Mouse (Mus musculus) hindbrain, embryonic 11.5 days (tissue): Measurements from ENCODE around the gene Cgnl1. TPM values are rescaled to one million over a fixed set of nuclear protein-coding genes. Genes with fewer than 3 reads are reported as not detected.

Experiments used
- ATAC-seq: fragments of 200-750 bp; cut with Nextera tagmentation; 2 replicates; pipeline ENCODE4 v1.8.0; 2017; ENCODE audit warnings: mild to moderate bottlenecking, moderate TSS enrichment, moderate library complexity; ENCODE audit not compliant: low FRiP score
- DNase-seq: peaks from one replicate; pipeline ENCODE4 v3.0.0-alpha.2; 2015; ENCODE audit warnings: low spot score
- H3K27ac ChIP-seq: fragments of 300-500 bp; sonication (generic); 2 replicates; pipeline ENCODE4 v1.5.1; 2014; ENCODE audit warnings: mild to moderate bottlenecking, low read depth, low read length
- H3K27me3 ChIP-seq: fragments of 300-500 bp; sonication (generic); 2 replicates; pipeline ENCODE4 v1.6.1; 2014; ENCODE audit warnings: mild to moderate bottlenecking, low read length, moderate library complexity, mixed read lengths; ENCODE audit not compliant: control insufficient read depth, insufficient read depth
- H3K36me3 ChIP-seq: fragments of 300-500 bp; sonication (generic); 2 replicates; pipeline ENCODE4 v1.6.1; 2014; ENCODE audit warnings: mild to moderate bottlenecking, low read length, moderate library complexity, mixed read lengths; ENCODE audit not compliant: control insufficient read depth, insufficient read depth
- H3K4me1 ChIP-seq: fragments of 300-500 bp; sonication (generic); replicated peaks from 2 replicates; pipeline ENCODE4 v1.6.1; 2014; ENCODE audit warnings: low read length, mixed read lengths; ENCODE audit not compliant: control insufficient read depth, insufficient read depth
- H3K4me2 ChIP-seq: fragments of 300-500 bp; sonication (generic); replicated peaks from 2 replicates; pipeline ENCODE4 v1.6.1; 2014; ENCODE audit warnings: mild to moderate bottlenecking, low read depth, low read length
- H3K4me3 ChIP-seq: fragments of 300-500 bp; sonication (generic); 2 replicates; pipeline ENCODE4 v1.5.1; 2014; ENCODE audit warnings: low read depth, low read length
- H3K9ac ChIP-seq: fragments of 300-500 bp; sonication (generic); 2 replicates; pipeline ENCODE4 v1.6.1; 2014; ENCODE audit warnings: low read depth, low read length
- H3K9me3 ChIP-seq: fragments of 300-500 bp; sonication (generic); 2 replicates; pipeline ENCODE4 v1.6.1; 2016; ENCODE audit warnings: low read length; ENCODE audit not compliant: control insufficient read depth
- WGBS: fragments of 180-500 bp; shearing (Covaris S2); extraction: QIAGEN DNeasy Blood & Tissue Kit; methylation state at CpG from one replicate; pipeline ENCODE4 v1.1.7; 2014; 5-methylcytosine and 5-hydroxymethylcytosine counted together
- polyA plus RNA-seq: library from polyadenylated mRNA; unstranded; fragments of >200 nt; fragmentation: Nextera tagmentation; extraction: Ambion mirVana; gene quantifications from 2 replicates; pipeline ENCODE4 v1.2.1, GENCODE M21; 2014

Cgnl1 gene
- polyA plus RNA-seq, 1 experiment from 2014 or later, result 6.3 TPM

DNA sequence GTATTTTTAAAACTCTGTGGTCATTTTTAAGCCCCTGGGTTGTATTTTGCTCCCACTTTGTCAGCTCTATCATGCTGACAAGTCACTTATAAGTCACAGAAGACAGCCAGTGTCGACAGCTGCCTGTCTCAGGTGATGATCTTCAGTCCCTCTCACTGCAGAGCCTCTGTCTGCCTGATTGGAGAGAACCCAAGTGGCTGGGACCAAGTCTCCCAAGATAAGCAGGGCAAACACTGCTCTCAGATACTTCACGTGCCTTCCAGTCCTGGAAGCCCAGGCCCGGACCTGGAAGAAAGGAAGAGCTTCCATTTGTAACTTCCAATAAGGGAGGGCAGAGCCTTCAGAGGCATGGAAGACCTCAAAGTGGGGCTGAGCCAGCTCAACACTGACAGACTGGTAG is 49.0 kb downstream of the Cgnl1 start:
- DNase-seq (no peak), ATAC-seq (no peak)
- H3K27ac ChIP-seq, result no peak overlapping the region
- no peaks in the 10 kb centered on the region for H3K4me1 ChIP-seq
- H3K4me3 ChIP-seq, result no peak overlapping the region
- no peak overlapping the region for H3K4me2 ChIP-seq
- H3K9me3 ChIP-seq, result no peaks in the 10 kb centered on the region
- no peak overlapping the region for H3K9ac ChIP-seq
- H3K36me3 ChIP-seq, result no peaks in the 10 kb centered on the region
- 74% methylated on average over 3 of the region's 3 CpGs for WGBS
- no peaks in the 10 kb centered on the region for H3K27me3 ChIP-seq

DNA sequence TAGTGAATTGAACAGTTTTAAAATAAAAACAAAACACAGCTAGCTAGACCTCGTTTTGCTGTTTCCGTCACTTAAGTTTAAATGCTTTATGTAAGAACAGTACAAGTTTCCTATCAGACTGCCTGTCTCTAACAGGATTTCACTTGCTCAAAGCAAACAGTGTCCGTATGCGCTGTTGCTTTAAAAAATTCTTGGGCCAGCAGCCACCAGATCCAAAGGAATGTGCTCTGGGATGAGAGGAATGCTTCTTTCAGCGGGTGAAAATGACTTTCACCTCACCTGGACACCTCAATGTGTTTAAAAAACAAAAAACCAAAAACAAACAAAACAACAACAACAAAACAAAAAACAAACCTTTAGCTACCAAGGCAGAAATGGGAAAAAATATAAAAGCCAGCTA is 54.4 kb downstream of the Cgnl1 start:
- no peak overlapping the region for H3K9ac ChIP-seq
- no peaks in the 10 kb centered on the region for H3K4me1 ChIP-seq
- no peaks in the 10 kb centered on the region for H3K36me3 ChIP-seq
- no peaks in the 10 kb centered on the region for H3K27me3 ChIP-seq
- WGBS, result 70% methylated on average over 5 of the region's 5 CpGs
- DNase-seq (no peak), ATAC-seq (no peak)
- H3K27ac ChIP-seq, result no peak overlapping the region
- no peak overlapping the region for H3K4me3 ChIP-seq
- no peak overlapping the region for H3K4me2 ChIP-seq
- no peaks in the 10 kb centered on the region for H3K9me3 ChIP-seq

DNA sequence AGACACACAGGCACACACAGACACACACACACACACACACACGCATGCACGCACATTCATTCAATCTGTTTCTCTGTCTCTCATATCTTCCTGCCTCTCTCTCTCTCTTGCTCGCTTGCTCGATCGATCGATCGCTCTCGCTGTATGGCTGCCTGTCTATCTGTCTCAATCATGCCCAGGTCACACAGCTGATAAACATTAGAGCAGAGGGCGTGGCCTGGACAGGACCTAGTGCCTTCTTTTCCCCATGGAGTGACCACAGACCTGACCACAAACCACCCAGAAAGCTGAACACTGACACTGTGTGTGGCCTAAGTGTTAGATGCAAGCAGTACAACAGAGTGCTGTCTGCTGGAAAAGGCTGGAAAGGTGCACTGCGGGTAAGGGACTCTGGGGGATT is 60.6 kb downstream of the Cgnl1 start:
- Histone ChIP-seq H3K36me3 (0 out of 2 replicates have a peak, but pooled peaks cover 2% of the 10 kb centered on the region), H3K27ac (no peak overlapping the region), H3K4me1 (no peaks in the 10 kb centered on the region), H3K27me3 (no peaks in the 10 kb centered on the region), H3K4me2 (no peak overlapping the region), H3K4me3 (no peak overlapping the region), H3K9ac (no peak overlapping the region), H3K9me3 (no peaks in the 10 kb centered on the region)
- ATAC-seq, result no peak
- DNase-seq, result no peak
- WGBS, result 85% methylated on average over 10 of the region's 10 CpGs

DNA sequence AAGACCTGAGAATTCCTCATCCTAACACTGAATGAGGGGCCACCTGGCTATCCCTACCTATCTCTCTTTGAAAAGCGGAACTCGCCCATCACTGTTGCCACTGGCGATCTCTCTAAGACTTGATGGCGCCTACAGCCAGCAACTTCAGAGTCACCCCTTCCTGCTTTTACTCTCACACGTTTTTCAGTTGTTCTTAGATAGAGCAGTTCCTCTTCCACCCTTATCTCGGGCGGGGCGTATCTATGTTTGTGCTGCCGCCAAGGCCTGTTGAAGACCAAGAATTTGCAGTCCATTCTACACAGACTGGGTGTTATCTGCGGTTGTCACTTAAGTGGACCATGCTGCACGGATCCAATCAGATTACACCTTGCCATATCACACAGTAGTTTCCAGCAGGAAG is 62.2 kb downstream of the Cgnl1 start:
- 90% methylated on average over 11 of the region's 11 CpGs for WGBS
- no peak for ATAC-seq
- H3K9me3 ChIP-seq, result no peaks in the 10 kb centered on the region

DNA sequence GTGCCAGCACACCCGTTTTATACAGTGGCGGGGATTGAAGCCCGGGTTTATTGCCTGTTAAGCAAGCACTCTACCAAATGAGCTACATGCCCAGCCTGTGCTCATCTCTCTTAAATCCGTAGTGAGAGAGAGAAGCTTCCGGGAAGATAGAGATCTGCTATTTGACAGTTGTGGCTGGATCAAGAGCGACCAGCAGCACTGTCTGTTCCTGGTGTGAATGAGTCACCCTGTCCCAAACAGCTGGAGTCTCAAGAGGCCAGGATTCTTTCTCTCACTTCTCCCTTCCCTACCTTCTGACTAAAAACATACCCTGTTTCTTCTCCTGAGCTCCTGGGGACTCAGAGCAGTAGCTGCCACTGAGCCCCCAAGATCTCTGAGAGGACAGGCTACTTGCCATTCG is 63.4 kb downstream of the Cgnl1 start:
- H3K4me2 ChIP-seq, result no peak overlapping the region
- no peak overlapping the region for H3K27ac ChIP-seq
- no peak overlapping the region for H3K9ac ChIP-seq
- WGBS, result 89% methylated on average over 7 of the region's 7 CpGs
- no peak for ATAC-seq
- no peak overlapping the region for H3K4me3 ChIP-seq
- DNase-seq, result no peak
- 0 out of 2 replicates have a peak, but pooled peaks cover 2% of the 10 kb centered on the region for H3K36me3 ChIP-seq
- H3K27me3 ChIP-seq, result no peaks in the 10 kb centered on the region
- H3K9me3 ChIP-seq, result no peaks in the 10 kb centered on the region
- H3K4me1 ChIP-seq, result no peaks in the 10 kb centered on the region

More for the DNA sequence above, 62.2 kb downstream of the Cgnl1 start:
- Histone ChIP-seq H3K4me2 (no peak overlapping the region), H3K4me3 (no peak overlapping the region), H3K27me3 (no peaks in the 10 kb centered on the region), H3K27ac (no peak overlapping the region), H3K4me1 (no peaks in the 10 kb centered on the region), H3K36me3 (0 out of 2 replicates have a peak, but pooled peaks cover 2% of the 10 kb centered on the region), H3K9ac (no peak overlapping the region)
- no peak for DNase-seq

DNA sequence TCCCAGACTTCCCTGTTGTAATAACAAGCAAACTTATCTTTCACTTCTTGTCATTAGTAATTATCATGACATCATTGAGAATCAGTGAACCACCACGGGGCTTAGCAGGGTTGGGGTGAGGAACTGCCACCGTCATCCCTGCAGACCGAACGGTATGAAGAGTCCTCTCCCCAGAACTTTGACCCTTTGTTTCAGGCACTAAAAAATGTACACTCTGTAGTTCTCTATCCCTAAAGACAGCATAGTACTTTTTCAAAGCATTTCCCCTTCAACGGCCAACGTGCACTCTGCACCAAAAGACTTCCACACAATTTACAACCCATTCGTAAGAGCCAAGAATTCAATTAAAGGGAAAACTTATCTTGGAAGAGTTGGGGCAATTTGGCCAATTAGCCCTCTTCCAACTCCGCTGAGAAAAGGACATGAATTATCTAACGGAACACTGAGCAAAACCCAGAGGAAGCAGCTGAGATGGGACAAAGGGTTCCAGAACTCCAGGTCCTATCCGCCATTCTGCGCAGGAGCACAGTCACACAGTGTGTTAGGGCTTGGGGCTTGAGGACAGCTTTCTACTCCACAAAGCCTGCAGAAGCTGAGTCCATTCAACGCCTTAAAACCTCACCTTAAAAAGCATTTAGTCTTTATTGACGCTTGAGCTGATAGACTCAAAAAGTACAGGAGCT is 66.9 kb downstream of the Cgnl1 start:
- Histone ChIP-seq H3K4me1 (no peaks in the 10 kb centered on the region), H3K36me3 (0 out of 2 replicates have a peak, but pooled peaks cover 2% of the 10 kb centered on the region), H3K9me3 (no peaks in the 10 kb centered on the region), H3K9ac (no peak overlapping the region), H3K27me3 (no peaks in the 10 kb centered on the region), H3K27ac (no peak overlapping the region), H3K4me3 (no peak overlapping the region), H3K4me2 (no peak overlapping the region)
- no peak for DNase-seq
- WGBS, result 93% methylated on average over 13 of the region's 13 CpGs
- ATAC-seq, result no peak

DNA sequence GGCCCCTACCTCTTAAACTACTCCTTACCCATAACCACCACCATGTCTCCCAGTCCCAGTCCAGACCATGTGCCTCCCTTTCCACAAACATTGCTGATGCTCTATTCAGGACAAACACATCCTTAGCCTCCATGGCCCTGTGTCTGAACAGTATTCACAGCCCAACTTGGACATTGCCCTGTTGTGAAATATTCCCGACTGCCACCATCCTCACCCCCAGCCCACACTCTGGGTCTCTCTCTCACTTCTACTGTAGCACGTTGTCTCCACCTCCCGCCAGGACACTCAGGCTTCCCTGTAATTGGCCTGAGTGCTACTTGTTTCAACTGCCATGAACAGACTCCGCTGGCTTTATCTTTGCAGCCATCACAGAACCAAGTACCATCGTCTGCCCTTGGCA is 72.3 kb downstream of the Cgnl1 start:
- H3K27me3 ChIP-seq, result no peaks in the 10 kb centered on the region
- no peak overlapping the region for H3K27ac ChIP-seq
- no peak overlapping the region for H3K9ac ChIP-seq
- no peaks in the 10 kb centered on the region for H3K9me3 ChIP-seq
- H3K36me3 ChIP-seq, result no peaks in the 10 kb centered on the region
- no peak overlapping the region for H3K4me2 ChIP-seq
- no peaks in the 10 kb centered on the region for H3K4me1 ChIP-seq
- ATAC-seq, result no peak
- no peak for DNase-seq
- WGBS, result 94% methylated on average over 5 of the region's 5 CpGs
- no peak overlapping the region for H3K4me3 ChIP-seq

DNA sequence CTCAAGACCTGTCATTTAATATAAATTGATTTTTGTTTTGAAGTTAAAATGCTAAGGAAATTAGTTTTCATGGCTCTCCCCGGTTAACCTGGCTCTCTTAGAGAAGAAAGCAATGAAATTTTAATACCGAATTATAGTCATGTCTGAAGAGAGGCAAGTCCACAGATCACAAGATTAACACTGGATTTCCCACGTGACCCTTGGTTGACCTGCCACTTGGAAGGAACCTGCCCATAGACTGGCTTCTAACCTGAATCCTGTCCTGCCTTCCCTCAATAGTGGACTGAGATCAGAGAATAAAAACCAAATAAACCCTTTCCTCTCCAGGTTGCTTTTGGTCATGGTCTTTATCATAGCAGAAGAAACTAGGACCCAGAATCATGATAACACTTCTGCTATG is 73.3 kb downstream of the Cgnl1 start:
- H3K27ac ChIP-seq, result no peak overlapping the region
- H3K4me3 ChIP-seq, result no peak overlapping the region
- no peaks in the 10 kb centered on the region for H3K4me1 ChIP-seq
- WGBS, result 84% methylated on average over 3 of the region's 3 CpGs
- no peak overlapping the region for H3K4me2 ChIP-seq
- no peak for DNase-seq
- no peaks in the 10 kb centered on the region for H3K27me3 ChIP-seq
- ATAC-seq, result no peak
- no peak overlapping the region for H3K9ac ChIP-seq
- H3K36me3 ChIP-seq, result no peaks in the 10 kb centered on the region
- H3K9me3 ChIP-seq, result no peaks in the 10 kb centered on the region

DNA sequence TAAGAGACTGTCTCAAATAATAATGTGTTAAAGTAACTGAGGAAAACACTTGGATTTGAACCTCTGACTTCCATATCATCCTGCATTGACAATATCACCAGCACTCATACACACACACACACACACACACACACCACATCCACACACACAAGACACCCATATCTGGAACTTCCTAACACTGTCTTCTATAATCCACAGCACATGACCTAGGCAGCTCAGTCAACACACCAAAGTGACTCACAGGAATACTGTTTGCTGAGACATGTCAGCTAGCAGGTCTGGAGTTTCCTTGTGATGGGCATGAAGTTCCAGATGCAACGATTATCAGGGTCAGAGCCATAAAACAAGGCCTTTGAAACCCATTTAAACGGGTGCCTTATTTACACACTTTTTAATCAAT is 74.2 kb downstream of the Cgnl1 start:
- H3K9me3 ChIP-seq, result no peaks in the 10 kb centered on the region
- 88% methylated on average over 2 of the region's 2 CpGs for WGBS
- no peak for DNase-seq

More for the DNA sequence above, 74.2 kb downstream of the Cgnl1 start:
- no peak overlapping the region for H3K4me2 ChIP-seq
- no peaks in the 10 kb centered on the region for H3K36me3 ChIP-seq
- H3K4me3 ChIP-seq, result no peak overlapping the region
- H3K27me3 ChIP-seq, result no peaks in the 10 kb centered on the region
- no peak for ATAC-seq
- H3K9ac ChIP-seq, result no peak overlapping the region
- H3K4me1 ChIP-seq, result no peaks in the 10 kb centered on the region
- no peak overlapping the region for H3K27ac ChIP-seq
